Mouse (Mus musculus) T-cell, adult 66 days (primary cell): ENCODE measurements around the gene Agbl4. TPM values are rescaled to one million over a fixed set of nuclear protein-coding genes. Genes with fewer than 3 reads are reported as not detected.

ENCODE experiments used
- total RNA-seq, 2 experiments: library from RNA; stranded (reverse); gene quantifications; 3 replicates in 1 of 2; 4 replicates in 1 of 2; pipeline ENCODE4 v1.2.4; 2023

Gene Agbl4
- not detected for total RNA-seq

DNA sequence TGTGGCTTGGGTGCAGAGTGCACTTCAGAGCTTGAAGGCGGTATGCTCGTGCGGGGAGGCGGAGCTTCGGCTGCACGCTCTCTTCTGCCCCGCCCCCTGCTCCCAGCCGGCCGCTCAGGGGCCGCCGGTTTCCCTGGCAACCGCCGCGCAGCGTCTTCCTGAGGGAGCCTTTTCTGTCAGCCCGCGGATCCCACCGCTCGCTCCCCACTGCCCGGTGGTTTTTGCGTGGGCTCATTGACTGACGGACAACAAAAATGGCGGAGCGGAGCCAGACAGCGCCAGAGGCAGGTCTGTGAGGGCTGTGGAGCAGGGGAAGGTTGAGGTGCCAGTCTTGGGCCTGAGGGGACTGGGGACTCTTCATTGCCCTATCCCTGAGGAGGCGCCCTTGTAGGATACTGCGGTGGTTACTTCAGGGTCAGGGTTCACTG, at the start of gene Agbl4:
Gene Agbl4 (plus strand): TSS at position 44 of the 428 bp plus-strand sequence.

DNA sequence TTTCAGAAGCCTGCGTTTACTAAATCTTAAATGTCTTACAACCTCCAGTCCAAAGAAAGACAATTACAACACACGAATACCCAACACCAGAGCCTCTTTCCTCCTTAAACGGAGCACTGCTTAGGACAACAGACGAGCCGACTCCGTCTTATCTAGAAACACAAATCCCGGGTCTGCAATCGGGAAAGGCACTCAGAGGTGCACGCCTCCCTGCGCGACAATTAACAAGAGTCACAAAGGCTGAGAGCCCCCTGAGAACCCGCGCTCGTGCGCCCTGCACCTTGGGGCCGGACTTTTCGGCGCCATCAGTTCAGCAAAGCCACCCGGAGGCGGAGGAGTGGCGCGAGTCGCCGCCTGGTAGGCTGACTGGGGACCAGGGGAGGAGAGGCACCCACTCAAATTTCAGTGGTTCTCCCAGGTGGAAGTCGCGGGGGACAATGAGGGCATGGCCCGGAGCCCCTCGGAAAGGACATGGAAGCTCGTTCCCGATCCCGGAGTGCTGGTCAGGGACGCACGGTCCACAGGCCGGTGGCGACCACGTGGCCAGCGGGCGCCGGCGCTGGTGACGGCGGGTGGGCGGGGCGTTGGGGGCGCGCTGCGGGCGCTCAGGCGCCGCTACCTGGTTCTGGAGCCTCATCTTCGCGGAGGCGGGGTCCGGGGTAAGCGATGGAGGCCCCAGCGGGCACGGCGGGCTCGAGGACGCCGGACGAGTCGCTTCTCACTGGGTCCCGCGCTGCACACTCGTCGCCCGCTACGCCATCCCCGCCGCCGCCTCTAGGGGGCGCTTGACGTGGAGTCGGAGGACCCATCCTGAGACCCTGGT, 46.1 kb upstream of the Agbl4 start, which contains the start of gene Elavl4:
Gene Elavl4 (minus strand): TSS at position 732 of the 823 bp plus-strand sequence.

DNA sequence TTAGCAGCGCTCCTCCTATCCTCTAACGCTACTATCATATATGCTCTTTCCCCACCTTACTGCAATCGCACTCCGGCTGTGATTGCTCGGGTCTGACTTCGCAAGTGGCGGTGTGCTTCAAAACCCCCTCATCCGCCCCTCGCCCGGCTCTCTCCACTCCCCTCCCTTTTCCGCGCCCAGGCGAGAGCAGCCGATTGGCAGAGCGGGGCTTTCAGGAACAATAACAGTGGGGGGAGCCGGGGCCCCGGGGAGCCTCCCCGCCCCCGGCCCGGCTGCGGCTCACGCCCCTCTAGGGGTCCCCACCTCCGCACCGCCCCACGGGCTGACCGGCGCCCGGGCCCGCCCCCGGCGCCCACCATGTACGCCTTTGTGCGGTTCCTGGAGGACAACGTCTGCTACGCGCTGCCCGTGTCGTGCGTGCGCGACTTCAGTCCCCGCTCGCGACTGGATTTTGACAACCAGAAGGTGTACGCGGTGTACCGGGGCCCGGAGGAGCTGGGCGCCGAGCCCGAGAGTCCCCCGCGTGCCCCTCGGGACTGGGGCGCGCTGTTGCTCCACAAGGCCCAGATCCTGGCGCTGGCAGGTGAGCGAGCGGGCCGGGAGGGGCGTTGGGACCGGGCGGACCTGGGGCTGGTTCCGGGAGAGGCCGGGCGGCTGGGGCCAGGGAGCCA, 1017.5 kb downstream of the Agbl4 start, which contains the start of gene Bend5:
Gene Bend5 (plus strand): TSS at position 189 of the 671 bp plus-strand sequence.

Other genes starting within 250 kb of the Agbl4 start
- under 1 TPM in 1 of 2 experiments, not detected in 1; 0.39 TPM for gene Elavl4, start 45.8 kb upstream of the Agbl4 start, total RNA-seq